Mouse (Mus musculus) C2C12 (cell line): ENCODE results near the gene A930018P22Rik.

Experiments
- CTCF ChIP-seq: IDR thresholded peaks from one replicate; pipeline ENCODE4 v1.5.1; 2011; ENCODE audit not compliant: control insufficient read depth, insufficient read depth, insufficient read length
- MYOD1 ChIP-seq: IDR thresholded peaks from one replicate; pipeline ENCODE4 v1.6.1; 2011; ENCODE audit warnings: low read depth; ENCODE audit not compliant: control insufficient read depth, insufficient read length
- MYOG ChIP-seq: IDR thresholded peaks from one replicate; pipeline ENCODE4 v1.6.1; 2011; ENCODE audit not compliant: control insufficient read depth, insufficient read length; ENCODE audit errors: extremely low read depth
- USF1 ChIP-seq: IDR thresholded peaks from one replicate; pipeline ENCODE4 v1.6.1; 2011; ENCODE audit warnings: low read depth, mild to moderate bottlenecking, control low read depth, moderate library complexity

DNA sequence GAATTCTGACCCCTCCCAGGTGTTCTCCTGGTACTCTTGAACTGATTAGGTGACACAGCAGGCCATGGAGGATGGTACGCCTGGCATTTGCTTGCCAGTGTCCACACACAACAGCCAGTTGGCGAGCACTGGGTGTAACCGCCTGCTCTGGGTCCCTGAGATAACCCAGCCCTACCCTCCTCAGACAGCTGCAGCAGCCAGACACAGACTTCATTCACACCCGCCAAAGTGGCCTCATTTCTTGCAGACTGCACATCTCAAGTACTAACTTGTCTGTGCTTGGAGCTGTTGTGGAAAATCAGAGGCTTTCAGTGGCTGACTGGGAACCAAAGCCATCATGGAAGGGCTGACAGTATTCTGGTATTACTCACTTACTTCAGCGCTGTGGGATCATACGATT is 7.6 kb downstream of the A930018P22Rik start:
- no peak for TF ChIP-seq MYOD1
- TF ChIP-seq CTCF, result no peak
- no peak for TF ChIP-seq MYOG
- no peak for TF ChIP-seq USF1
